Mouse (Mus musculus): ENCODE results near the gene Pafah1b1. TPM values are rescaled to one million over a fixed set of nuclear protein-coding genes. Genes with fewer than 3 reads are reported as not detected.

The Pafah1b1 gene
- polyA plus RNA-seq, 1 experiment from 2014 or later, result 62.1 TPM

DNA sequence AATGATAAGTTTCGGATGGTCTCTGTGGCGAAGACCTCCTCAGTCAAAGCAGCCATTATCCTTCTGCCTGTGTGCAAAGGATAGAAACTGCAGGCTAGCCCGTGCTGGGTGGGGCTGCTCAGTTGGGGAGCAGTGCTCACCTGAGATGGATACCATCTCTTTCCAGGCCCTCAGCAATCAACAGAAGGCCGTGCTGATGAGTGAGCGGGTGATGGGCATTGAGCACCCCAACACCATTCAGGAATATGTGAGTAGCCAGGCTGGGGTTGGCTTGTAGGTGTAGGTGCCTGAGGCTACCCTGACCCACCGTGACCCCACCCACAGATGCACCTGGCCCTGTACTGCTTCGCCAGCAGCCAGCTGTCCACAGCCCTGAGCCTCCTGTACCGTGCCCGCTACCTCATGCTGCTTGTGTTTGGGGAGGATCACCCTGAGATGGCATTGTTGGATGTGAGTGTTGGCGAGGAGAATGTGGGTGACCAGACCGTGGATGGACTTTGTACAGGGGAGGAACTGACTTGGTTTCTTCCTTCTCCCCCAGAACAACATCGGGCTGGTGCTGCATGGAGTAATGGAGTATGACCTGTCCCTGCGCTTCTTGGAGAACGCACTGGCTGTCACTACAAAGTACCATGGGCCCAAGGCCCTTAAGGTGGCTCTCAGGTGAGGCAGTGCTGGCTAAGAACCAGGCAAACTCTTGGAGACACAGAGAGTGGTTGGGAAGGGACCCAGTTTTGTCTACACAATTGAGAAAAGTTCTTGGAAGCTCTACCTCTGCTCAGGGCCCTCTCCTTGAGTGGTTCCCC lies 57.5 kb downstream of the Pafah1b1 start:
- no peak overlapping the region for H3K4me2 ChIP-seq (replicated peaks; ENCODE audit: low read depth)
- no peak for TF ChIP-seq CTCF (IDR thresholded peaks at IDR 0.05; ENCODE audit: low read depth)
- no peak overlapping the region for H3K27ac ChIP-seq (ENCODE audit: low read depth, low read length)
- no peak overlapping the region for H3K9ac ChIP-seq (ENCODE audit: low read depth, low read length)
- H3K27me3 ChIP-seq (replicated peaks; ENCODE audit: control insufficient read depth, insufficient read depth, low read length), result no peaks in the 10 kb centered on the region
- H3K36me3 ChIP-seq (ENCODE audit: control insufficient read depth, insufficient read depth), result peaks cover 82% of the 10 kb centered on the region
- H3K4me1 ChIP-seq (replicated peaks; ENCODE audit: control insufficient read depth, insufficient read depth, low read length), result no peaks in the 10 kb centered on the region
- 94% methylated on average over 14 of the region's 14 CpGs for WGBS
- H3K4me3 ChIP-seq (ENCODE audit: low read depth, low read length), result no peak overlapping the region
- ATAC-seq, result no peak
- no peaks in the 10 kb centered on the region for H3K9me3 ChIP-seq (ENCODE audit: control insufficient read depth)

- H3K9me3 ChIP-seq (ENCODE audit: control insufficient read depth), result no peaks in the 10 kb centered on the region
- H3K4me3 ChIP-seq (ENCODE audit: low read depth, low read length), result no peak overlapping the region
- no peak overlapping the region for H3K9ac ChIP-seq (ENCODE audit: low read depth, low read length)
- no peak overlapping the region for H3K4me2 ChIP-seq (replicated peaks; ENCODE audit: low read depth)
- 88% methylated on average over 5 of the region's 5 CpGs for WGBS
- TF ChIP-seq CTCF (IDR thresholded peaks at IDR 0.05; ENCODE audit: low read depth), result no peak
- H3K36me3 ChIP-seq (ENCODE audit: control insufficient read depth, insufficient read depth), result peaks cover 89% of the 10 kb centered on the region
- H3K27ac ChIP-seq (ENCODE audit: low read depth, low read length), result no peak overlapping the region
- no peaks in the 10 kb centered on the region for H3K4me1 ChIP-seq (replicated peaks; ENCODE audit: control insufficient read depth, insufficient read depth, low read length)
- no peaks in the 10 kb centered on the region for H3K27me3 ChIP-seq (replicated peaks; ENCODE audit: control insufficient read depth, insufficient read depth, low read length)
- no peak for ATAC-seq
Observed at GRCm38 (mm10) chr11:74666284-74666652, 58.2 kb downstream of the Pafah1b1 start.

GRCm38 (mm10) chr11:74665631-74666283 lies 58.7 kb downstream of the Pafah1b1 start:
- TF ChIP-seq CTCF (IDR thresholded peaks at IDR 0.05; ENCODE audit: low read depth), result no peak
- no peaks in the 10 kb centered on the region for H3K9me3 ChIP-seq (ENCODE audit: control insufficient read depth)
- H3K4me1 ChIP-seq (replicated peaks; ENCODE audit: control insufficient read depth, insufficient read depth, low read length), result no peaks in the 10 kb centered on the region
- no peak overlapping the region for H3K4me2 ChIP-seq (replicated peaks; ENCODE audit: low read depth)
- H3K36me3 ChIP-seq (ENCODE audit: control insufficient read depth, insufficient read depth), result peaks cover 94% of the 10 kb centered on the region
- H3K27me3 ChIP-seq (replicated peaks; ENCODE audit: control insufficient read depth, insufficient read depth, low read length), result no peaks in the 10 kb centered on the region
- ATAC-seq, result no peak
- H3K27ac ChIP-seq (ENCODE audit: low read depth, low read length), result no peak overlapping the region
- H3K9ac ChIP-seq (ENCODE audit: low read depth, low read length), result no peak overlapping the region
- 89% methylated on average over 17 of the region's 17 CpGs for WGBS
- H3K4me3 ChIP-seq (ENCODE audit: low read depth, low read length), result no peak overlapping the region

GRCm38 (mm10) chr11:74664906-74665305 lies 59.6 kb downstream of the Pafah1b1 start:
- H3K27me3 ChIP-seq (replicated peaks; ENCODE audit: control insufficient read depth, insufficient read depth, low read length), result no peaks in the 10 kb centered on the region
- no peak overlapping the region for H3K27ac ChIP-seq (ENCODE audit: low read depth, low read length)
- H3K9me3 ChIP-seq (ENCODE audit: control insufficient read depth), result no peaks in the 10 kb centered on the region
- H3K36me3 ChIP-seq (ENCODE audit: control insufficient read depth, insufficient read depth), result peaks cover 98% of the 10 kb centered on the region
- H3K4me3 ChIP-seq (ENCODE audit: low read depth, low read length), result no peak overlapping the region
- WGBS, result 92% methylated on average over 8 of the region's 8 CpGs
- no peak overlapping the region for H3K9ac ChIP-seq (ENCODE audit: low read depth, low read length)
- H3K4me1 ChIP-seq (replicated peaks; ENCODE audit: control insufficient read depth, insufficient read depth, low read length), result no peaks in the 10 kb centered on the region
- no peak overlapping the region for H3K4me2 ChIP-seq (replicated peaks; ENCODE audit: low read depth)
- no peak for ATAC-seq
- TF ChIP-seq CTCF (IDR thresholded peaks at IDR 0.05; ENCODE audit: low read depth), result no peak

GRCm38 (mm10) chr11:74664279-74664678 lies 60.2 kb downstream of the Pafah1b1 start:
- H3K27me3 ChIP-seq (replicated peaks; ENCODE audit: control insufficient read depth, insufficient read depth, low read length), result no peaks in the 10 kb centered on the region
- no peak for TF ChIP-seq CTCF (IDR thresholded peaks at IDR 0.05; ENCODE audit: low read depth)
- no peaks in the 10 kb centered on the region for H3K9me3 ChIP-seq (ENCODE audit: control insufficient read depth)
- H3K36me3 ChIP-seq (ENCODE audit: control insufficient read depth, insufficient read depth), result peaks cover 99% of the 10 kb centered on the region
- no peak overlapping the region for H3K27ac ChIP-seq (ENCODE audit: low read depth, low read length)
- WGBS, result 91% methylated on average over 3 of the region's 3 CpGs
- no peak overlapping the region for H3K9ac ChIP-seq (ENCODE audit: low read depth, low read length)
- ATAC-seq, result no peak
- no peak overlapping the region for H3K4me2 ChIP-seq (replicated peaks; ENCODE audit: low read depth)
- H3K4me3 ChIP-seq (ENCODE audit: low read depth, low read length), result no peak overlapping the region
- no peaks in the 10 kb centered on the region for H3K4me1 ChIP-seq (replicated peaks; ENCODE audit: control insufficient read depth, insufficient read depth, low read length)

- Histone ChIP-seq H3K27ac (ENCODE audit: low read depth, low read length) (no peak overlapping the region), H3K36me3 (ENCODE audit: control insufficient read depth, insufficient read depth) (peaks cover 99% of the 10 kb centered on the region), H3K4me2 (replicated peaks; ENCODE audit: low read depth) (no peak overlapping the region), H3K27me3 (replicated peaks; ENCODE audit: control insufficient read depth, insufficient read depth, low read length) (no peaks in the 10 kb centered on the region), H3K4me1 (replicated peaks; ENCODE audit: control insufficient read depth, insufficient read depth, low read length) (no peaks in the 10 kb centered on the region), H3K4me3 (ENCODE audit: low read depth, low read length) (no peak overlapping the region), H3K9me3 (ENCODE audit: control insufficient read depth) (no peaks in the 10 kb centered on the region), H3K9ac (ENCODE audit: low read depth, low read length) (no peak overlapping the region)
- WGBS, result 77% methylated on average over 6 of the region's 6 CpGs
- no peak for ATAC-seq
- no peak for TF ChIP-seq CTCF (IDR thresholded peaks at IDR 0.05; ENCODE audit: low read depth)
Observed at GRCm38 (mm10) chr11:74662221-74662620, 62.2 kb downstream of the Pafah1b1 start.
